Mouse (Mus musculus): ENCODE measurements around the gene Disc1.

DNA sequence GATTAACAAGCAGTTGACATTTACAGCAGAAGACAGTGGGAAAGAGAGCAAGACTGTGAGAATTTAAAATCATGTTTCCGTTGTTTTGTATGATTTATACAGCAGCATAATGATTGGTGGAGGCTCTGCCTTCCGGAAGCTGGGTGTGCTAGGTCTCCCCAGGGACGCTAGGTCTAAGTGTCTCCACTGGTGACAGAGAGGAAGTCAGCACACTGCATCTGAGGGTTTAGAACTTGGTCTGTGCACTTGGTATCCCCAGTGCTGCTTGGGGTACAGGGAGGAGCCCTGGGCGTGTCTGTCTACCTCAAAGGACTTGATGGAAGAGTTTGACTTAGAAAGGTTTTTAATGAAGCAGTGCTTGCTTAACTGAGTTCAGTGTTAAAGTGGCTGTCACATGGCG is 25.2 kb upstream of the Disc1 start:
- TF ChIP-seq CTCF (IDR thresholded peaks at IDR 0.05; ENCODE audit: control insufficient read depth, insufficient read depth, insufficient read length) (no peak), USF1 (IDR thresholded peaks at IDR 0.05; ENCODE audit: low read depth) (no peak), FOSL1 (IDR thresholded peaks at IDR 0.05; ENCODE audit: insufficient read depth, low read length, poor library complexity, severe bottlenecking) (no peak), CEBPB (IDR thresholded peaks at IDR 0.05; ENCODE audit: low read depth) (no peak), MAX (IDR thresholded peaks at IDR 0.05) (no peak), MYOD1 (IDR thresholded peaks at IDR 0.05; ENCODE audit: control insufficient read depth, insufficient read length, low read depth) (no peak), MYOG (IDR thresholded peaks at IDR 0.05; ENCODE audit: control insufficient read depth, extremely low read depth, insufficient read length) (no peak)
